Mouse (Mus musculus): ENCODE measurements at regions not wholly inside any gene's neighbourhood (a gene's known extent, or its start where the extent isn't known, plus 50 kb on each side); places are given as distances from the start of the nearest gene placed in this dataset.

DNA sequence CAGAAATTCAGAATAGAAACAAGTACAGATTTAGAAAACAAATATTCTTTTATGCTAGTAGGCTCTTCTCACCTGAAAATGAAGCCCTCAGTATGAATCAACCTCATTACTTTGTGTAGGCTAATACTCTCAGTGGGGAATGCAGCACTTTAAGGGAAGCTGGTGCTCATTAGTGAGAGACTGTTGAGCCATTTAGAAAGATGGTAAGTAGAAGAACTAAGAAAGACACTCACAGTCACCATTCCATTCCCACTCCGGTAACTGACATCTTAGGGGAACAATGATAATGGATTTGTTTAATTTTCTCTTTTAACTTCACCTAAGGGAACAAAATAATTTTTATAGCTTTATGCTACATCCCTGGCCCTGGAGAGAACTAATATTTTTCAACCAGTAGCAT is 648.0 kb upstream of the Nova1 start:
- Histone ChIP-seq H3K36me3 (ENCODE audit: control insufficient read depth, insufficient read depth, low read length) (no peaks in the 10 kb centered on the region), H3K9ac (ENCODE audit: low read length) (no peak overlapping the region), H3K27me3 (replicated peaks; ENCODE audit: control insufficient read depth, insufficient read depth, low read length) (no peaks in the 10 kb centered on the region), H3K9me3 (ENCODE audit: control insufficient read depth, low read length) (no peaks in the 10 kb centered on the region), H3K4me1 (replicated peaks; ENCODE audit: control insufficient read depth, insufficient read depth, low read length) (no peaks in the 10 kb centered on the region), H3K4me2 (ENCODE audit: low read length) (no peak overlapping the region), H3K4me3 (ENCODE audit: low read depth, low read length) (no peak overlapping the region), H3K27ac (ENCODE audit: low read depth) (no peak overlapping the region)
- WGBS, result 87% methylated on average over 1 of the region's 1 CpGs
- ATAC-seq (replicated peaks; ENCODE audit: low FRiP score, low TSS enrichment, low read depth), result no peak
- DNase-seq (ENCODE audit: low spot score), result no peak

DNA sequence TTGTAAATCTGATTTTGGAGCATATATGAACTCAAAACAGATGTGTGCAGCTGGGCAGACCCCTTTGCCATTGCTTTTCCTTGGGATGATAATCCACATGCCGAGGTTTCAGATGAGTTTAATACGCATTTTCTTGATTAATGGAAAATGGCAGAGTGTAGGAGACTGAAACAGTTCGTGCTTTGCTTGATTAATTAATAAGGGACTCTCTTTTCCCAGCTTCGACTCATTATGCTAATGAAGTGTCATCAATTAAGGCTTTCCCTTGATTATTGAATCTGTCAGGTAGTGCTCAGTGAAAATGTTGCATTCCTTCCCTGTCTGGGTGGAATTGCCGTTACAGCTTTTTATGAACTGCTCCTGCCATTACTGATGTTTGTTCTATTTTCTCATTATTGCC is 647.2 kb upstream of the Nova1 start:
- WGBS, result 71% methylated on average over 5 of the region's 5 CpGs
- no peak for ATAC-seq (replicated peaks; ENCODE audit: low FRiP score, low TSS enrichment, low read depth)
- H3K27ac ChIP-seq (ENCODE audit: low read depth), result no peak overlapping the region

DNA sequence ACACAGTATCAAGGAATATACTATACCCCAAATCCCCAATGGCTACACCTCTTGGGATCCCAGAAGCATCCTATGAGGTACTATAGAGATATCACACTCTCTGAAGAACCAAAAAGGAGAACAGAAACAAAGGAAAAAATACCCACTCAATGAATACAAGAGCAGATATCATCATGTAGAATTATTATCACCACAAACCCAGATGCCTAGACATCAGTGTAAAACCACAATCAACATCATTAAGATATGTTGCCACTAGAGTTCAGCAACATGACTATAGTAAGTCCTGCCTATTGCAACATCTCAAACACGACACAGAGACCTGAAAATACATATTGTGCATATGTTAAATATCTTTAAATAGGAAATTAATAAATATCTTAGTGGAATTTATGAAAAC is 612.9 kb upstream of the Nova1 start:
- H3K4me2 ChIP-seq (ENCODE audit: low read length), result no peak overlapping the region
- DNase-seq (ENCODE audit: low spot score) (no peak), ATAC-seq (replicated peaks; ENCODE audit: low FRiP score, low TSS enrichment, low read depth) (no peak)
- no peak overlapping the region for H3K4me3 ChIP-seq (ENCODE audit: low read depth, low read length)
- H3K27ac ChIP-seq (ENCODE audit: low read depth), result no peak overlapping the region
- H3K36me3 ChIP-seq (ENCODE audit: control insufficient read depth, insufficient read depth, low read length), result no peaks in the 10 kb centered on the region
- no peaks in the 10 kb centered on the region for H3K9me3 ChIP-seq (ENCODE audit: control insufficient read depth, low read length)
- H3K9ac ChIP-seq (ENCODE audit: low read length), result no peak overlapping the region
- WGBS, result 59% methylated on average over 1 of the region's 1 CpGs
- H3K27me3 ChIP-seq (replicated peaks; ENCODE audit: control insufficient read depth, insufficient read depth, low read length), result no peaks in the 10 kb centered on the region
- H3K4me1 ChIP-seq (replicated peaks; ENCODE audit: control insufficient read depth, insufficient read depth, low read length), result no peaks in the 10 kb centered on the region

More for the DNA sequence above, 647.2 kb upstream of the Nova1 start:
- H3K36me3 ChIP-seq (ENCODE audit: control insufficient read depth, insufficient read depth, low read length), result no peaks in the 10 kb centered on the region
- no peaks in the 10 kb centered on the region for H3K9me3 ChIP-seq (ENCODE audit: control insufficient read depth, low read length)
- no peak overlapping the region for H3K9ac ChIP-seq (ENCODE audit: low read length)
- no peak overlapping the region for H3K4me3 ChIP-seq (ENCODE audit: low read depth, low read length)
- H3K4me1 ChIP-seq (replicated peaks; ENCODE audit: control insufficient read depth, insufficient read depth, low read length), result no peaks in the 10 kb centered on the region
- H3K4me2 ChIP-seq (ENCODE audit: low read length), result no peak overlapping the region
- no peak for DNase-seq (ENCODE audit: low spot score)
- H3K27me3 ChIP-seq (replicated peaks; ENCODE audit: control insufficient read depth, insufficient read depth, low read length), result no peaks in the 10 kb centered on the region

DNA sequence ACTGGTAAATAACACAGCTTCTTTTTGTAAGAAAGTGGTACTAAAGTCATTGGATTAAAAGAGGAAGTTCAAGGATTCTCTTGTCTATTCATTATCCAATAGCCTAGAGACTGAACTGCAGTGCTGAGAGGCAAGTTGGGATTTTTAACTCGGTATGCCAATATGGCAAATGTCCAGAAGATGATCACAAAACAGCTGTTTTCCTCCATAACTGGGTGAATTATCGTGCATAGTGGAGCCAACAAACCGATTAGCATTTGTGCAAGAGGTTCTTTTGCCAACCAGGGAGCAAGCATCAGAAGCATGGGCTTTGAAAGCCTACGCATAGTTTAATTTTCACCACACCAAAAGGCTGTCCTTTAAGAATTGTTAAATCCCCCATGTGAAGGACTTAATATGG is 593.5 kb upstream of the Nova1 start:
- Histone ChIP-seq H3K27me3 (replicated peaks; ENCODE audit: control insufficient read depth, insufficient read depth, low read length) (no peaks in the 10 kb centered on the region), H3K27ac (ENCODE audit: low read depth) (no peak overlapping the region), H3K4me1 (replicated peaks; ENCODE audit: control insufficient read depth, insufficient read depth, low read length) (no peaks in the 10 kb centered on the region), H3K9ac (ENCODE audit: low read length) (no peak overlapping the region), H3K4me3 (ENCODE audit: low read depth, low read length) (no peak overlapping the region), H3K4me2 (ENCODE audit: low read length) (no peak overlapping the region), H3K9me3 (ENCODE audit: control insufficient read depth, low read length) (no peaks in the 10 kb centered on the region), H3K36me3 (ENCODE audit: control insufficient read depth, insufficient read depth, low read length) (no peaks in the 10 kb centered on the region)
- WGBS, result 86% methylated on average over 4 of the region's 4 CpGs
- DNase-seq (ENCODE audit: low spot score), result no peak
- no peak for ATAC-seq (replicated peaks; ENCODE audit: low FRiP score, low TSS enrichment, low read depth)

DNA sequence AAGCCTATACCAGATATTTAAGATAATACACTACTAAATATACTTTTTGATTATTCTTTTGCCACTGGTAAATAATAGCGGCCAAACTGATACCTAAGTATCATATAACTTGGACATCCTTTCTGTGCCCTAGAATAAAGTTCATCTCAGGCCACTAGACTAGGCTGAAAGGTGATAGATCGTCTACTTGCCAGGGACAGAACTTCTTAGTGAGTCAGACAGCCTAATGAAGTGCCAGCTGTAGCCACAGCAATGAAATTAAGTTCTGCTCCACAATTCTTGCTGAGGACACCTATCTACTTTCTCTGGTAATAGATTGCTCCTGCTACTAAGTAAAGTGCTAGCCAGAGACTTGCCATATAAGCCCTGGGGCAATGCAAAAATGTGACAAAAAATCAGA is 587.8 kb upstream of the Nova1 start:
- WGBS, result 79% methylated on average over 2 of the region's 2 CpGs
- Histone ChIP-seq H3K9me3 (ENCODE audit: control insufficient read depth, low read length) (no peaks in the 10 kb centered on the region), H3K4me1 (replicated peaks; ENCODE audit: control insufficient read depth, insufficient read depth, low read length) (no peaks in the 10 kb centered on the region), H3K4me3 (ENCODE audit: low read depth, low read length) (no peak overlapping the region), H3K27me3 (replicated peaks; ENCODE audit: control insufficient read depth, insufficient read depth, low read length) (no peaks in the 10 kb centered on the region), H3K4me2 (ENCODE audit: low read length) (no peak overlapping the region), H3K27ac (ENCODE audit: low read depth) (no peak overlapping the region), H3K9ac (ENCODE audit: low read length) (no peak overlapping the region), H3K36me3 (ENCODE audit: control insufficient read depth, insufficient read depth, low read length) (no peaks in the 10 kb centered on the region)
- ATAC-seq (replicated peaks; ENCODE audit: low FRiP score, low TSS enrichment, low read depth) (no peak), DNase-seq (ENCODE audit: low spot score) (no peak)

DNA sequence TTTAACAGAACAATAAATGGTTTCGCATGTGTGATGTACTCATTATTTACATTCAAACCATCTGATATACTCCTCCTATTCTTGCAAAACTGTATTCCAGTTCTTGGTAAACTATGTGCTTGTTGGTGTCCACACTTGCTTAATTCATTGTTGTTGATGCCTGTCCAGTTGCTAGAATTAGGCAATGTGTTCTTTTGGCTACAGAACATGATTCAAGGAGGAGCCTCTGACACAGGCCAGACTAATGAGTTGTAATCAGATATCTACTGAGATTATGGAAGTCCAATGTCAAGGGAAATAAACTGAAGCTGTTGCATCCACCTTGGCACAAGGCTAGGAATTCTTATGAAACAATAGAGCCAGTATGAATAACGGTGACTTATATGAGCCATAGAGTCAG is 587.4 kb upstream of the Nova1 start:
- 93% methylated on average over 2 of the region's 2 CpGs for WGBS

DNA sequence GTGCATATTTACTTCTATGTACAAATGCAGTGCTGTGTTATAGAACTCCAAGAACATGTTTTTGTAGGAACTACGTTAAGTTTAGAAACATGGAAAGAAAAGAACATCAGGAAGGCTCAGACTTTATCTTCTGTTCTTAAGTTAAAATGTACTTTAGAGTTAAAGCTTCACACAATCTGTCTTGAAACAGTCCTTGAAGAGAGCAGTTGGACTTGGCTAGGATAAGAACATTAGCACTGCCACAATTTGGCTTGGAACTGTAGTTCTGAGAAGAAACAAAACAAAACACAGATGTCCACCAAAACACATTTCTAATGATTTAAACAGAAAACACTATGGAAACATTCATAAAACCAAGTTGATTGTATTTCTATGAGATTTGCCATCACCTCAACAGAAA is 564.5 kb upstream of the Nova1 start:
- H3K4me3 ChIP-seq (ENCODE audit: low read depth, low read length), result no peak overlapping the region
- H3K4me1 ChIP-seq (replicated peaks; ENCODE audit: control insufficient read depth, insufficient read depth, low read length), result no peaks in the 10 kb centered on the region
- no peaks in the 10 kb centered on the region for H3K36me3 ChIP-seq (ENCODE audit: control insufficient read depth, insufficient read depth, low read length)
- no peak overlapping the region for H3K9ac ChIP-seq (ENCODE audit: low read length)
- H3K9me3 ChIP-seq (ENCODE audit: control insufficient read depth, low read length), result no peaks in the 10 kb centered on the region
- no peak for ATAC-seq (replicated peaks; ENCODE audit: low FRiP score, low TSS enrichment, low read depth)
- H3K4me2 ChIP-seq (ENCODE audit: low read length), result no peak overlapping the region
- 85% methylated on average over 1 of the region's 1 CpGs for WGBS
- H3K27ac ChIP-seq (ENCODE audit: low read depth), result no peak overlapping the region
- no peaks in the 10 kb centered on the region for H3K27me3 ChIP-seq (replicated peaks; ENCODE audit: control insufficient read depth, insufficient read depth, low read length)
- no peak for DNase-seq (ENCODE audit: low spot score)

More for the DNA sequence above, 587.4 kb upstream of the Nova1 start:
- H3K4me3 ChIP-seq (ENCODE audit: low read depth, low read length), result no peak overlapping the region
- H3K4me1 ChIP-seq (replicated peaks; ENCODE audit: control insufficient read depth, insufficient read depth, low read length), result no peaks in the 10 kb centered on the region
- H3K27me3 ChIP-seq (replicated peaks; ENCODE audit: control insufficient read depth, insufficient read depth, low read length), result no peaks in the 10 kb centered on the region
- DNase-seq (ENCODE audit: low spot score) (no peak), ATAC-seq (replicated peaks; ENCODE audit: low FRiP score, low TSS enrichment, low read depth) (no peak)
- H3K27ac ChIP-seq (ENCODE audit: low read depth), result no peak overlapping the region
- H3K9me3 ChIP-seq (ENCODE audit: control insufficient read depth, low read length), result no peaks in the 10 kb centered on the region
- no peaks in the 10 kb centered on the region for H3K36me3 ChIP-seq (ENCODE audit: control insufficient read depth, insufficient read depth, low read length)
- H3K9ac ChIP-seq (ENCODE audit: low read length), result no peak overlapping the region
- H3K4me2 ChIP-seq (ENCODE audit: low read length), result no peak overlapping the region

DNA sequence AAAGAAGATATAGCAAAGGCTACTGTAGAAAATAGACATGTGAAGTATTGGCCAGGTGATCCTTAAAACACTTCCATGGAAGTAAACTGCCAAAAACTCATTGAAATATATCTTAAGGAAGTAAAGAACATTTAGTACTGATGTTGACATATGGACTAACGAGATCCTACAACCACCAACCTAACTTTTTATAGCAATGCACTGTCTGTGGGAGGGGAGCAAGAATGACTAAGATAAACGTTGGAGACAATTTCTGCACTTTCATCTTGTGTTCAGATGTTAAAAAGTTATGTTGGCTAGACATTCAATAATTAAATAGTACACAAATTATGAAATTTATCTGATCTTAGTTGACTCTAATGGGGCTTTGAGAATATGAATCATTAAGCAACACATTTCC is 534.5 kb upstream of the Nova1 start:
- Histone ChIP-seq H3K9me3 (ENCODE audit: control insufficient read depth, low read length) (no peaks in the 10 kb centered on the region), H3K27ac (ENCODE audit: low read depth) (no peak overlapping the region), H3K36me3 (ENCODE audit: control insufficient read depth, insufficient read depth, low read length) (no peaks in the 10 kb centered on the region), H3K27me3 (replicated peaks; ENCODE audit: control insufficient read depth, insufficient read depth, low read length) (no peaks in the 10 kb centered on the region), H3K9ac (ENCODE audit: low read length) (no peak overlapping the region), H3K4me2 (ENCODE audit: low read length) (no peak overlapping the region), H3K4me1 (replicated peaks; ENCODE audit: control insufficient read depth, insufficient read depth, low read length) (no peaks in the 10 kb centered on the region), H3K4me3 (ENCODE audit: low read depth, low read length) (no peak overlapping the region)
- ATAC-seq (replicated peaks; ENCODE audit: low FRiP score, low TSS enrichment, low read depth), result no peak
- WGBS, result 67% methylated on average over 2 of the region's 2 CpGs
- DNase-seq (ENCODE audit: low spot score), result no peak

DNA sequence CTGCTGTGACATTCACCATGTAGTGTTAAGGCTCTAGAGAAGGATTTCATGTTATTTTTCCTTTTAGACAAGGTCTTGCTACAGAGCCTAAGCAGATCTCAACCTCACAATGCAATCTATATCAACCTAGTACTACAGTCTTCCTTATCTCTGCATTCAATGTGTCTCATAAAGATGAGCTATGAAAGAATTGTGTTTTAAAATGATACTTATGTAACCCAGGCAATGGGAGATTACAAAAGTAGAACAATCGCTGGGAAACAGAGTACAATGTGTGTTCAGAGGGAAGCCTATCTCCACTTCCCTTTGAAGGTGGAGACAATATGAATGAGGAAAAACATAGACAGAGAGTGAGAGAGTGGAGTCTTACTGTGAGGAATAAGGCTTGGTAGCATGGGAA is 532.5 kb upstream of the Nova1 start:
- no peak overlapping the region for H3K9ac ChIP-seq (ENCODE audit: low read length)
- no peak overlapping the region for H3K4me2 ChIP-seq (ENCODE audit: low read length)
- H3K9me3 ChIP-seq (ENCODE audit: control insufficient read depth, low read length), result no peaks in the 10 kb centered on the region
- no peaks in the 10 kb centered on the region for H3K36me3 ChIP-seq (ENCODE audit: control insufficient read depth, insufficient read depth, low read length)
- no peaks in the 10 kb centered on the region for H3K27me3 ChIP-seq (replicated peaks; ENCODE audit: control insufficient read depth, insufficient read depth, low read length)
- no peak for ATAC-seq (replicated peaks; ENCODE audit: low FRiP score, low TSS enrichment, low read depth)
- no peak overlapping the region for H3K4me3 ChIP-seq (ENCODE audit: low read depth, low read length)
- 90% methylated on average over 1 of the region's 1 CpGs for WGBS
- H3K4me1 ChIP-seq (replicated peaks; ENCODE audit: control insufficient read depth, insufficient read depth, low read length), result no peaks in the 10 kb centered on the region
- DNase-seq (ENCODE audit: low spot score), result no peak
- H3K27ac ChIP-seq (ENCODE audit: low read depth), result no peak overlapping the region
